Mouse (Mus musculus): ENCODE data around the gene Ugt1a8. TPM values are rescaled to one million over a fixed set of nuclear protein-coding genes. Genes with fewer than 3 reads are reported as not detected.
"Not testable (repeated sequence)": the region's sequence is repeated elsewhere in the genome, so short reads cannot be mapped to it uniquely, and the experiment has no call there.

The Ugt1a8 gene
- polyA plus RNA-seq, 1 experiment from 2014 or later, result not detected

GRCm38 (mm10) chr1:88121521-88121920 is 33.9 kb downstream of the Ugt1a8 start:
- H3K9ac ChIP-seq (replicated peaks); H3K36me3 ChIP-seq; H3K4me1 ChIP-seq; H3K27me3 ChIP-seq; H3K27ac ChIP-seq (replicated peaks); ATAC-seq (ENCODE audit: low FRiP score, low read depth); H3K4me3 ChIP-seq; H3K9me3 ChIP-seq; H3K4me2 ChIP-seq (replicated peaks): not testable (repeated sequence)
- no CpG with 5 or more reads among the region's 1 CpGs for WGBS

GRCm38 (mm10) chr1:88125827-88126360 is 38.3 kb downstream of the Ugt1a8 start:
- H3K36me3 ChIP-seq; H3K9me3 ChIP-seq; H3K4me1 ChIP-seq; H3K27ac ChIP-seq (replicated peaks); H3K27me3 ChIP-seq; H3K4me2 ChIP-seq (replicated peaks); H3K4me3 ChIP-seq; ATAC-seq (ENCODE audit: low FRiP score, low read depth); H3K9ac ChIP-seq (replicated peaks): not testable (repeated sequence)
- WGBS, result 87% methylated on average over 4 of the region's 4 CpGs

GRCm38 (mm10) chr1:88129091-88129490 is 41.5 kb downstream of the Ugt1a8 start:
- not testable (repeated sequence) for H3K9ac ChIP-seq (replicated peaks); H3K4me2 ChIP-seq (replicated peaks); H3K27me3 ChIP-seq; H3K27ac ChIP-seq (replicated peaks); ATAC-seq (ENCODE audit: low FRiP score, low read depth); H3K4me1 ChIP-seq; H3K4me3 ChIP-seq; H3K36me3 ChIP-seq; H3K9me3 ChIP-seq
- WGBS, result 80% methylated on average over 2 of the region's 2 CpGs

GRCm38 (mm10) chr1:88130223-88130622 is 42.6 kb downstream of the Ugt1a8 start:
- not testable (repeated sequence) for H3K27ac ChIP-seq (replicated peaks); H3K4me1 ChIP-seq; H3K27me3 ChIP-seq; H3K9me3 ChIP-seq; ATAC-seq (ENCODE audit: low FRiP score, low read depth); H3K4me3 ChIP-seq; H3K4me2 ChIP-seq (replicated peaks); H3K36me3 ChIP-seq; H3K9ac ChIP-seq (replicated peaks)
- 92% methylated on average over 1 of the region's 1 CpGs for WGBS

GRCm38 (mm10) chr1:88133908-88134456 is 46.4 kb downstream of the Ugt1a8 start:
- H3K27ac ChIP-seq (replicated peaks), result 0 out of 2 replicates have a peak overlapping the region, but pooled peaks have one; percentile 3
- no peaks in the 10 kb centered on the region for H3K9me3 ChIP-seq
- H3K4me1 ChIP-seq, result peaks cover 8% of the 10 kb centered on the region; the same call in 1 of the 2 replicates
- WGBS, result 77% methylated on average over 3 of the region's 3 CpGs
- no peaks in the 10 kb centered on the region for H3K36me3 ChIP-seq
- no peak overlapping the region for H3K4me2 ChIP-seq (replicated peaks)
- H3K9ac ChIP-seq (replicated peaks), result no peak overlapping the region
- H3K4me3 ChIP-seq, result no peak overlapping the region
- no peak for ATAC-seq (ENCODE audit: low FRiP score, low read depth)
- H3K27me3 ChIP-seq, result no peaks in the 10 kb centered on the region

GRCm38 (mm10) chr1:88134457-88135011 is 46.9 kb downstream of the Ugt1a8 start, which contains the start of gene Ugt1a6a:
TSS of gene Ugt1a6a (plus strand) at chr1:88134809.
- not testable (repeated sequence) for H3K27me3 ChIP-seq; H3K9me3 ChIP-seq; ATAC-seq (ENCODE audit: low FRiP score, low read depth); H3K9ac ChIP-seq (replicated peaks); H3K4me2 ChIP-seq (replicated peaks); H3K4me1 ChIP-seq; H3K4me3 ChIP-seq; H3K36me3 ChIP-seq
- H3K27ac ChIP-seq (replicated peaks), result 0 out of 2 replicates have a peak within 1 kb of the TSS, but pooled peaks have one; percentile 3
- WGBS, result 48% methylated on average over 5 of the region's 5 CpGs

DNA sequence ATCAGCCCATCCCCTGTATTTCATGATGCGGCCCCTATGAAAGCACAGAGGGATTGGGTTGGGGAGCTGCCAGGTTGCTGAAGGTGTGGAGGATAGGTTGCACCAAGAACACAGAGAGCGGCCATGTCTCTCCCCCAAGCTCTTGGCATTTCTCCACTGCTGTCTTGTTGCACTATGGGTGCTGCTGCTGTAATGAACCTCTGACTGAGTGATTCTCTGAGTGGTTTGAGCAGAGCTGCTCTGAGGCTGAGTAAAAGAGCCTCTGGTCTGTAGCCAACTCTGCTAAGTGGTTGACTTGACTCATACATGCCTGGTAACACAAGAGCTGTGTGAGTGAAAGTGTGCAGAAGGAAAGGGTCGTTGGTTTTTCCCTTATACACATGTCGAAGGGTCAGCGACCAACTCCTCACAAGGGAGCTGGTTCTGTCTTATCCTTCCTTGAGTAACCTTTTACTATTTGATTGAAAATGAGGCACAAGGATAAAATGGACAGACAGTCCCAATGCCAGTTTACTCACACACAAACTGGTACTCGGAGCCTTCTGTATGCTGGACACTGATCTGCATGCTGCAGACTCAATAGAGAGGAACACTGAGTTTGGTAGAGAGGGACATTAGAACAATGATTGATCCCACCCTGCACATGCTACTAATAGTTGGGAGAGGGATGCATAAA is 47.8 kb downstream of the Ugt1a8 start:
- not testable (repeated sequence) for H3K27me3 ChIP-seq; H3K4me1 ChIP-seq; H3K4me3 ChIP-seq; ATAC-seq (ENCODE audit: low FRiP score, low read depth); H3K9ac ChIP-seq (replicated peaks); H3K36me3 ChIP-seq; H3K27ac ChIP-seq (replicated peaks); H3K4me2 ChIP-seq (replicated peaks); H3K9me3 ChIP-seq
- 94% methylated on average over 6 of the region's 6 CpGs for WGBS

DNA sequence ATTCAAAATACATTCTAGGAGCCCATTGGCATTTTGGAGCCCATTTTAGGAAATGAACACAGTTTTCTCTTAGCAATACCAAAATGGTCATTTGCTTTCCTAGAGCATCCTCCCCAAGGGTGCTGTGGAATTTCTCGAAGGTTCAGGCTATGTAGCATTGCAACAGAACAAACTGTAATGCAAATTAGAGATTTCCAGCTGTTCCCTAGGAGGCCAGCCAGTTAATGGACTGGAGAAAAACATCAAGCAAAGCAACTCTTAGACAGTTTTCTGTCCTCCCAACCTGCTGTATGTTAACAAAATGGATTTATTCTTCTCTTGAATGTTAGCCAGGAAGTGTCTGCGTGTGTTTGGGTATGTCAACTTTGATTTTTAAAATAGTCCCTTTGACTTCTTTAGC is 49.0 kb downstream of the Ugt1a8 start:
- no peak for ATAC-seq (ENCODE audit: low FRiP score, low read depth)
- 81% methylated on average over 2 of the region's 2 CpGs for WGBS
- Histone ChIP-seq H3K27me3 (no peaks in the 10 kb centered on the region), H3K36me3 (no peaks in the 10 kb centered on the region), H3K4me1 (peaks cover 8% of the 10 kb centered on the region; the same call in 1 of the 2 replicates), H3K27ac (replicated peaks) (no peak overlapping the region), H3K9me3 (no peaks in the 10 kb centered on the region), H3K4me2 (replicated peaks) (no peak overlapping the region), H3K4me3 (no peak overlapping the region), H3K9ac (replicated peaks) (no peak overlapping the region)

DNA sequence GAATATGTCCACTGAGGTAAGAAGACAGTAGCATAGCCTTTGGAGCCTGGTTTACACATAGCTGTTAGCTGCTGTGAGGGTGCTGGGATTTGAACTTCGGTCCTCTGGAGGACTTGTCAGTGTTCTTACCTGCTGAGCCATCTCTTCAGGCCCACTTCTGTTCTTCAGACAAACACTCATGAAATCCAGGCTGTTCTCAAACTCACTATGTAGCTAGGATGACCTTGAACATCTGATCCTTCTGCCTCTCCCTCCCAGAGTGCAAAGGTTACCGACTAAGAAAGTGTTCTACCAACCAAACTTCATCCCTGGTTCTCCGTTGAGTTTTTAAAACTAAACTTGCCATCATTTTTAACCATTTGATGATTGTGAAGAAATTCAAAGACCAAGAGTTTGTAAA is 49.7 kb downstream of the Ugt1a8 start:
- H3K4me3 ChIP-seq, result no peak overlapping the region
- ATAC-seq (ENCODE audit: low FRiP score, low read depth), result no peak
- H3K9ac ChIP-seq (replicated peaks), result no peak overlapping the region
- no peaks in the 10 kb centered on the region for H3K9me3 ChIP-seq
- no peak overlapping the region for H3K4me2 ChIP-seq (replicated peaks)
- no peak overlapping the region for H3K27ac ChIP-seq (replicated peaks)
- 87% methylated on average over 3 of the region's 3 CpGs for WGBS
- no peaks in the 10 kb centered on the region for H3K36me3 ChIP-seq
- H3K4me1 ChIP-seq, result peaks cover 8% of the 10 kb centered on the region; the same call in 1 of the 2 replicates
- no peaks in the 10 kb centered on the region for H3K27me3 ChIP-seq

DNA sequence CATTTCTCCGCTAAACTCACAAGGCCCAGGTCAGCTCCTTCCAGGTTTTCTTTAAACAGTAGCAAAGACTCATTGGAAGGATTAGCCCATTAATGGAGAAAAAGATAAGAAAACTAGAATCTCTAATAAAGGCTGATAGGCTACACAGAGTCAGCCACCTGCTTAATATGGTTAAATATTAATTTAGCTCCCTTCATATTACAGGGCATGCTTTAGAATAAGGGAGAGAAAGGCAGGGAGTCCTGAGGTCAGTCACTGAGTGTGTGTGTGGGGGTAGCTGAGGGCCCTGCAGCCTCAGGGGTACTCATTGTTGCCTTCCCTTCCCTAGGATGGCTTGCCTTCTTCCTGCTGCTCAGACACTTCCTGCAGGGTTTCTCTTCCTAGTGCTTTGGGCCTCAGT is 50.5 kb downstream of the Ugt1a8 start:
- Histone ChIP-seq H3K27ac (replicated peaks) (no peak overlapping the region), H3K27me3 (no peaks in the 10 kb centered on the region), H3K9me3 (no peaks in the 10 kb centered on the region), H3K4me1 (peaks cover 8% of the 10 kb centered on the region; the same call in 1 of the 2 replicates), H3K9ac (replicated peaks) (no peak overlapping the region), H3K4me2 (replicated peaks) (no peak overlapping the region), H3K4me3 (no peak overlapping the region), H3K36me3 (no peaks in the 10 kb centered on the region)
- no peak for ATAC-seq (ENCODE audit: low FRiP score, low read depth)
- WGBS, result 95% methylated on average over 1 of the region's 1 CpGs

DNA sequence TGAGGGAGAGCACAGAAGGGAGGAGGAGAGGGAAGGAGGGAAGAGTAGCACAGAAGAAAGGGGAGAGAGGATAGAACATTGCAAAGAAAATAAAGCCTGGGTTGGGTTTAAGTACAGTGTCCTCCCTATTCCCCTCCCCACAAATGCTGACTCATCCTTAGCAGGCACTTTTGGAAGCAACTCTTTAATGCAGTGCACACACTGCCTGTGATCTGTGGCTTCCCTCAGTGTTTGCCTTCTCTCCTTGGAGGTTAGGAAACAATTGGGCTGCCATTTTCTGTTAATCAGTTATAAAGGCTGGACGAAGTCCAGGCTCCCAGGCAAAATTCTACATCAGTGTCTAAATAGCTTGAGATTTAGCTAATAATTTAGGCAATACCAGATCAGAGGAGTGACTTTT is 52.9 kb downstream of the Ugt1a8 start:
- not testable (repeated sequence) for H3K27ac ChIP-seq (replicated peaks); H3K4me3 ChIP-seq; H3K9me3 ChIP-seq; H3K9ac ChIP-seq (replicated peaks); H3K36me3 ChIP-seq; H3K4me2 ChIP-seq (replicated peaks); ATAC-seq (ENCODE audit: low FRiP score, low read depth); H3K4me1 ChIP-seq; H3K27me3 ChIP-seq
- 71% methylated on average over 1 of the region's 1 CpGs for WGBS

DNA sequence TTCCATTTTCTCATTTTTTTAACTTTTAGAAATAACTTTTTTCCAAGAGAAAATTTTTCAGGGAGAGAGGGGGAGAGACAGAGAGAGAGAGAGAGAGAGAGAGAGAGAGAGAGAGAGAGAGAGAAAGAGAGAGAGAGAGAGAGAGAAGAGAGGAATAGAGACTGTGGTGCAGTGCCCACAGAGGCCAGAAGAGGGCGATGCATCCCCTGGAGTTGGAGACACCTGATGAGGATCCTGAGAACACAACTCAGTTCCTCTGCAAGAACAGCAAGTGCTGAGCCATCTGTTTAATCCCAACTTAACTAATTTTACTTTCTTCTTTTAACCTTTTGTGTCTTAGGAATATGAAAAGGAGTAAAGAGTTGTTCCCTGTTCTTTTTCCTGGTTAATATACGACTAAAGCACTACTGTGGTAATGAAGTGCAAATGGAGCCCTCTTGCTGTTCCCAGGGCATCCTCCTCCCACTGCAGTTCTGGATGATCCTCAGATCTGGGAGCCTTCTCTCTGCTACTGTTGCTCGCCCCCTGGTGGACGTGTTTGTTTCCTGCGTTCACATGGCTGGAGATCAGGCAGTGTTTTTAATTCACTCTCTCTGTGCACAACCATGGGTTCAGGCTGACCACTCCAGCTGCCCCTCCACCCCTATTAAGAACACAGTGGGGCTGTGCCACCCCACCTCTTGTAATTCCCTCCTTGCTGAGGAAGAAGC is 56.5 kb downstream of the Ugt1a8 start:
- WGBS, result 6% methylated on average over 5 of the region's 5 CpGs

More for the DNA sequence above, 56.5 kb downstream of the Ugt1a8 start:
- H3K9ac ChIP-seq (replicated peaks); H3K4me3 ChIP-seq; H3K27me3 ChIP-seq; H3K9me3 ChIP-seq; ATAC-seq (ENCODE audit: low FRiP score, low read depth); H3K4me1 ChIP-seq; H3K36me3 ChIP-seq; H3K27ac ChIP-seq (replicated peaks); H3K4me2 ChIP-seq (replicated peaks): not testable (repeated sequence)
